Mouse (Mus musculus) intestine, postnatal 0 days (tissue): ENCODE results near the gene Bcas1. TPM values are rescaled to one million over a fixed set of nuclear protein-coding genes. Genes with fewer than 3 reads are reported as not detected.

ENCODE experiments used
- ATAC-seq: fragments of 200-750 bp; cut with Nextera tagmentation; 2 replicates; pipeline ENCODE4 v1.8.0; 2017; ENCODE audit warnings: mild to moderate bottlenecking, moderate TSS enrichment, moderate library complexity
- H3K27ac ChIP-seq: fragments of 300-500 bp; sonication (generic); 2 replicates; pipeline ENCODE4 v1.5.1; 2014; ENCODE audit warnings: mild to moderate bottlenecking, low read depth, low read length, moderate library complexity
- H3K27me3 ChIP-seq: fragments of 300-500 bp; sonication (generic); replicated peaks from 2 replicates; pipeline ENCODE4 v1.6.1; 2014; ENCODE audit warnings: low read length, mixed read lengths; ENCODE audit not compliant: control insufficient read depth, insufficient read depth
- H3K36me3 ChIP-seq: fragments of 300-500 bp; sonication (generic); 2 replicates; pipeline ENCODE4 v1.6.1; 2014; ENCODE audit warnings: mild to moderate bottlenecking, moderate library complexity; ENCODE audit not compliant: control insufficient read depth, insufficient read depth
- H3K4me1 ChIP-seq: fragments of 300-500 bp; sonication (generic); replicated peaks from 2 replicates; pipeline ENCODE4 v1.6.1; 2014; ENCODE audit warnings: antibody characterized with exemption, low read length, mixed read lengths; ENCODE audit not compliant: control insufficient read depth, insufficient read depth
- H3K4me2 ChIP-seq: fragments of 300-500 bp; sonication (generic); replicated peaks from 2 replicates; pipeline ENCODE4 v1.6.1; 2014; ENCODE audit warnings: low read depth, mild to moderate bottlenecking, moderate library complexity
- H3K4me3 ChIP-seq: fragments of 300-500 bp; sonication (generic); 2 replicates; pipeline ENCODE4 v1.5.1; 2014; ENCODE audit warnings: low read depth, low read length
- H3K9ac ChIP-seq: fragments of 300-500 bp; sonication (generic); 2 replicates; pipeline ENCODE4 v1.6.1; 2014; ENCODE audit warnings: mild to moderate bottlenecking, low read depth, low read length
- H3K9me3 ChIP-seq: fragments of 300-500 bp; sonication (generic); 2 replicates; pipeline ENCODE4 v1.6.1; 2016; ENCODE audit warnings: mixed run types; ENCODE audit not compliant: control insufficient read depth
- CTCF ChIP-seq: sonication (generic); IDR thresholded peaks from 2 replicates; pipeline ENCODE4 v1.5.1; 2016; ENCODE audit warnings: low read depth, mild to moderate bottlenecking, control low read depth, antibody characterized with exemption, moderate library complexity
- WGBS: fragments of 180-500 bp; shearing (Covaris S2); extraction: QIAGEN DNeasy Blood & Tissue Kit; methylation state at CpG from one replicate; pipeline ENCODE4 v1.1.7; 2014; 5-methylcytosine and 5-hydroxymethylcytosine counted together
- polyA plus RNA-seq: library from polyadenylated mRNA; unstranded; fragments of >200 nt; fragmentation: Nextera tagmentation; extraction: Ambion mirVana; gene quantifications from 2 replicates; pipeline ENCODE4 v1.2.1, GENCODE M21; 2015

Gene Bcas1
- polyA plus RNA-seq, 1 experiment from 2014 or later = 5.6 TPM

- ATAC-seq = no peak
- Histone ChIP-seq H3K27ac (no peak overlapping the region), H3K9ac (peak overlapping the region; percentile 23; the same call in 1 of the 2 replicates), H3K4me1 (no peaks in the 10 kb centered on the region), H3K4me2 (peak overlapping the region; percentile 43), H3K4me3 (no peak overlapping the region), H3K9me3 (no peaks in the 10 kb centered on the region; the same call in 1 of the 2 replicates), H3K27me3 (no peaks in the 10 kb centered on the region), H3K36me3 (no peaks in the 10 kb centered on the region)
- TF ChIP-seq CTCF = no peak
- 9% methylated on average over 10 of the region's 10 CpGs for WGBS
Observed at GRCm38 (mm10) chr2:170400666-170401065, 27.0 kb downstream of the Bcas1 start.

- H3K4me1 ChIP-seq = no peaks in the 10 kb centered on the region
Observed at GRCm38 (mm10) chr2:170391994-170392393, 35.7 kb downstream of the Bcas1 start.

GRCm38 (mm10) chr2:170388320-170388719, 39.3 kb downstream of the Bcas1 start:
- Histone ChIP-seq H3K4me1 (no peaks in the 10 kb centered on the region), H3K4me2 (no peak overlapping the region), H3K27me3 (no peaks in the 10 kb centered on the region), H3K27ac (no peak overlapping the region), H3K9ac (no peak overlapping the region), H3K36me3 (no peaks in the 10 kb centered on the region), H3K4me3 (no peak overlapping the region), H3K9me3 (no peaks in the 10 kb centered on the region)
- WGBS = 77% methylated on average over 5 of the region's 5 CpGs
- ATAC-seq = no peak
- no peak for TF ChIP-seq CTCF

More at GRCm38 (mm10) chr2:170391994-170392393, 35.7 kb downstream of the Bcas1 start:
- TF ChIP-seq CTCF = no peak
- H3K36me3 ChIP-seq = no peaks in the 10 kb centered on the region
- no peak for ATAC-seq
- H3K9ac ChIP-seq = no peak overlapping the region
- WGBS = 79% methylated on average over 1 of the region's 1 CpGs
- no peak overlapping the region for H3K27ac ChIP-seq
- no peaks in the 10 kb centered on the region for H3K27me3 ChIP-seq
- no peak overlapping the region for H3K4me3 ChIP-seq
- H3K4me2 ChIP-seq = no peak overlapping the region
- no peaks in the 10 kb centered on the region; the same call in 1 of the 2 replicates for H3K9me3 ChIP-seq

GRCm38 (mm10) chr2:170385556-170385955, 42.1 kb downstream of the Bcas1 start:
- H3K27ac ChIP-seq = no peak overlapping the region
- 91% methylated on average over 1 of the region's 1 CpGs for WGBS

GRCm38 (mm10) chr2:170384770-170385169, 42.9 kb downstream of the Bcas1 start:
- Histone ChIP-seq H3K27ac (no peak overlapping the region), H3K36me3 (no peaks in the 10 kb centered on the region), H3K9ac (no peak overlapping the region), H3K4me2 (no peak overlapping the region), H3K4me3 (no peak overlapping the region), H3K9me3 (no peaks in the 10 kb centered on the region), H3K4me1 (no peaks in the 10 kb centered on the region), H3K27me3 (no peaks in the 10 kb centered on the region)
- TF ChIP-seq CTCF = no peak
- 83% methylated on average over 1 of the region's 1 CpGs for WGBS
- ATAC-seq = no peak

More at GRCm38 (mm10) chr2:170385556-170385955, 42.1 kb downstream of the Bcas1 start:
- no peak overlapping the region for H3K9ac ChIP-seq
- no peak for TF ChIP-seq CTCF
- H3K4me1 ChIP-seq = no peaks in the 10 kb centered on the region
- H3K27me3 ChIP-seq = no peaks in the 10 kb centered on the region
- H3K9me3 ChIP-seq = no peaks in the 10 kb centered on the region
- no peak for ATAC-seq
- H3K4me3 ChIP-seq = no peak overlapping the region
- H3K4me2 ChIP-seq = no peak overlapping the region
- H3K36me3 ChIP-seq = no peaks in the 10 kb centered on the region

- no peak for ATAC-seq
- H3K27ac ChIP-seq = no peak overlapping the region
- no peaks in the 10 kb centered on the region for H3K36me3 ChIP-seq
- no peaks in the 10 kb centered on the region for H3K27me3 ChIP-seq
- no peak for TF ChIP-seq CTCF
- H3K4me2 ChIP-seq = no peak overlapping the region
- no peaks in the 10 kb centered on the region for H3K4me1 ChIP-seq
- WGBS = 88% methylated on average over 10 of the region's 10 CpGs
- H3K9ac ChIP-seq = no peak overlapping the region
- H3K9me3 ChIP-seq = no peaks in the 10 kb centered on the region
- H3K4me3 ChIP-seq = no peak overlapping the region
Observed at GRCm38 (mm10) chr2:170373391-170373790, 54.3 kb downstream of the Bcas1 start.

GRCm38 (mm10) chr2:170365676-170366075, 62.0 kb downstream of the Bcas1 start:
- Histone ChIP-seq H3K36me3 (no peaks in the 10 kb centered on the region), H3K9me3 (no peaks in the 10 kb centered on the region), H3K27me3 (no peaks in the 10 kb centered on the region), H3K9ac (no peak overlapping the region), H3K4me3 (no peak overlapping the region), H3K4me2 (no peak overlapping the region), H3K4me1 (no peaks in the 10 kb centered on the region), H3K27ac (no peak overlapping the region)
- no peak for ATAC-seq
- no peak for TF ChIP-seq CTCF
- 61% methylated on average over 2 of the region's 2 CpGs for WGBS
